Mouse (Mus musculus) left cerebral cortex, adult 6 months (tissue): ENCODE results near the gene Gm21748. TPM values are rescaled to one million over a fixed set of nuclear protein-coding genes. Genes with fewer than 3 reads are reported as not detected.

Experiments used
- long read RNA-seq, 2 experiments: library from polyadenylated mRNA; unstranded; transcript quantifications; one replicate each; pipeline ENCODE4 v2.0.0; 2019 to 2020
- polyA plus RNA-seq: library from polyadenylated mRNA; unstranded; fragments of <200 nt; fragmentation: Nextera tagmentation; gene quantifications from 2 replicates; pipeline ENCODE4 v1.2.3, GENCODE M21; 2021

The Gm21748 gene
- polyA plus RNA-seq: not detected in 2 replicates
- long read RNA-seq, experiment 1: 0 reads
- long read RNA-seq, experiment 2: 0 reads

GRCm38 (mm10) chrY:90839077-90839476 is at the start of gene Gm21748:
Gm21748 (minus strand) TSS chrY:90839177.

Other genes with a start within 250 kb of the Gm21748 start
- gene Gm21860, start 84.4 kb downstream of the Gm21748 start, polyA plus RNA-seq: not detected in 2 replicates
- gene Gm47283, start 54.4 kb downstream of the Gm21748 start, polyA plus RNA-seq: not detected in 2 replicates